Mouse (Mus musculus) kidney, postnatal 4 days (tissue): ENCODE measurements at regions not wholly inside any gene's neighbourhood (a gene's known extent, or its start where the extent isn't known, plus 50 kb on each side); places are given as distances from the start of the nearest gene placed in this dataset.

Experiments
- DNase-seq, 2 experiments: peaks; one replicate each; pipeline ENCODE4 v3.0.0; 2021; ENCODE audit warnings: mixed read lengths in 2 of 2

DNA sequence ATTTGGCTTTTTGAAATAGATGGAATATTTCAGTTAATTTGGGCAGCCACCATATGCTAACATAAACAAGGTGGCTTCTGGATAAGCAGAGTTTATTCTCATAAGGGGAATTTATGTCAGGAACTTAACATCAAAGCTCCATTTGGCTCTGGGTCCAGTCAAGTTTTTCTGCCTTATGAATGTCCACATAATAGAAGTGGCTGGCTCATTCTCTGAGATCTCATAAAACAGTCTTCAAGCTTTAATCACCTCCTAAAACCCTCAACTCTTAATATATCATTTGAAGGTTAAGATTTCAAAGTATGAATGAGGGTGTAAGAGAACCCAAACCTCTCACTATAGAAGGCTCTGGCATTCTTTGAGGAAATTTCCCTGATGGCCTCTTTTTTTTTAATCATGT, 1361.0 kb downstream of the Efna5 start:
- DNase-seq, result no peak

DNA sequence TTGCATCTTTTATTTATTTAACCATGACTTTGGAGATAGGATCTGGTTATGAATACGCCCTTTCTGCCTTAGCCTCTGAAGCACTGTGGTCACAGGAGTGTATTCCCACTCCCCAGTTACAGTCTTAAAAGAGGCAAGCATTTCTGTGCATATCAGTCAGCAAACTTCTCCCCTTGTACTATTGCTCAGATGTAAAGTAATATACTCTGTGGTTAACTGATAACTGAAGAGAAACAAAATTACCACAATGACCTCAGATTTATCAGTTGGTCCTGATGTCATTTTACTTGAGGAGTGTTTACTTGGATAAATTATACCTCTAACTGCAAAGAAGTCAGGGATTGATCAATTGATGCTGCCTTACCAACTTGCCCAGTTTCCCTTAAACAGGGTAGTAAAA, 1366.1 kb downstream of the Efna5 start:
- DNase-seq, result no peak

DNA sequence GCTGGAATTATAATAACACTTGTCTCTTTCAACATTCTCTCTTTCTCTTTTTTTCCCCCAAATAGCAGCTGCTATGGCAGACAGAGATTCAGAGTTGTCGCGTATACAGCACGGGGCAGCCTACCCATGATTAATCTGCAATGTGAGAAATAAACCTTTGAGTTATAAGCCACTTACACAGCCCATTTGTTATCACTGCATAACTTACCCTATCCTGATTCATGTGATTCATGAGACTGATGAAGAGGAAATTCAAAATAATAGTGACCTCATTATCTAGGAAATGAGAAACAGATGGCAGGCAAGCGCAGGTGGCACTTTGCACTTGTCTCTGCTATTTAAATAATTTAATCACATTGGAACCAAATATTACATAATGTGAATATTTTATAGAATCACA, 1367.7 kb downstream of the Efna5 start:
- DNase-seq, result no peak

DNA sequence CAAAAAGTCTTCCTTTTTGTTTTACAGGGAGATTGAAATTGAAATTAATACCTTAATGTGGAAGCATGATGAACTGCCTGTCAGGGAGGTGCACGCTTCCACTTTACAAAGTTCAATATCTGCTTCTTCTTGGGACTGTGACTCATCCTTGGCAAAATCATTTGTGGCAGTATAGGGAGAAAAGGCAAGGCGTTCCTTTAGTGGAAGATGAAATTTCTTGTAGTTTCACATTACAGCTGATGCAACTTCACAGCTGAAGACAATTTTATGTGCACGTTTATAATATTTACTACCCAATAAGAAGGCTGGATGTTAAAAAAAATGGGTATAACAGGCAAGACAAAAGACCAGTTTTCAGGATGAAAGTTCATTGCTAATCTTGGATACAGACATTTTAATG, 1385.9 kb downstream of the Efna5 start:
- no peak for DNase-seq

DNA sequence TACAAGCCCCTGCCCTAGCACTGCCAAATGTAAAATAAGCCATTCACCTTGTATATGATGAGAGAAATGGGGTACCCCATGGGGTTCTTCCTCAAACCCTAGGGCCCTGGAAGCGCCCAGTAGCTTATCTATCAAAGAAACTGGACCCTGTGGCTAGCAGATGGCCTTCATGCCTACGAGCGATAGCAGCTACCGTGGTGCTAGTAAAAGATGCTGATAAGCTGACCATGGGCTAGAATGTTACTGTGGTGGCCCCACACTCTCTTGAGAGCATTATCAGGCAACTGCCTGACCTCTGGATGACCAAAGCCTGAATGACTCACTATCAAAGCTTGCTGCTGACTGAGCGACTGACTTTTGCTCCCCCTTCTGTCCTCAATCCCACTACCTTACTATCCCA, 1403.7 kb downstream of the Efna5 start:
- no peak for DNase-seq

DNA sequence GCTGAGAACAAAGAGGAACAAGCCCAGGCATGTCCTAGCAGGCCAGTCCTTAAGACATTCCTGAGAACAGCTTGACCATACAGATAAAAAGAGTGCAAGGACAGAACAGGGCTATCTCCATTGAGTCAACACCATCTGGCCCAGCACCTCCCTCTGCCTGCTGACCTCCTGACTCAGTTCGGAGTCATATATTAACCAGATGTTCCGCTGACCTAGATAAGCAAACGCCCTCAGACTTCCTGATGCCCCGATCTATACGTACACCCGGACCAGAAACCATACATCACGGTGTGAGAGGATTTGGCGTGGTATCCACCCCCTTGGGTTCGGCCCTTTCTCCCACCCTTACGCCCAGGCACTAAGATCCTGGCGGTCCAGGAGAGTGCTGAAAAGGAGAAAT, 1406.7 kb downstream of the Efna5 start:
- no peak for DNase-seq

DNA sequence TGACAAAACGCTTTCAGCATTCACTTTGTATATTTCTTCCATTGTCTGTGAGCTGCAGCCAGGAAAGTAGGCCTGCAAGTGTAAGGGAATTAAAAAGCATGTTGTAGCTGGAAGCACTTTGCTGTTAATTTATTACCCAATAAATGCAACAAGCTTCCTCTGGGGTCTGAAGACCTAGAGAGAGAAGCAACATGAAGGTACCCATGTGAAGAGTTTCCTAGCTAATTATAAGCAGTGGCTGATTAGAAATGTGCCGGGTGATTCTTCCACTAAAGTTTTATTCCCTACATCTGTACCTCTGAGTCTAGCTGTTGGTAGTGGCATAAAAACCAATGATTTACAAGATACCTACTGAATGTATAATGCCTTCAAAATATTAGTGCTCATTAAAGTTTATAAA, 1428.2 kb downstream of the Efna5 start:
- no peak for DNase-seq

DNA sequence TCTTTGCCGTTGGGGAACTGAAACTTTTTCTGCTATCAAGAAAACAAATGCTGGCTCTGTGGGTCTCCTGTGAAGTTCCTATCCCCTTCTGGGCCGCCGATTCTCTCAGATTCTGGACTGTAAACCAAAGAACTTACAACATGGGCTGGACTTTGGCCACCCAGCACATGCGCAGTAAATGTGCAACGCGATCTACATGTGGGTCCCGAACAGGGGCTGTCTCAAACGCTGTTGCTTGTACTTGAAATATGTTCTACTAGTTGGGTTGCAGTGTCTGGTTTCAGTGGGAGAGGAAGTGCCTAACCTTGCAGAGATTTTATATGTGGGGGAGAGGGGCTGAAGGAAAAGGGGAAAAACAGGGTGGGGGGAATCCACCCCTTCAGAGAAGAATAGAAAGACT, 1454.3 kb downstream of the Efna5 start:
- peak; percentile 6 to 8 for DNase-seq
